Mouse (Mus musculus) brain, embryonic 14.5 days (tissue): ENCODE data around the gene Cenps. TPM values are rescaled to one million over a fixed set of nuclear protein-coding genes. Genes with fewer than 3 reads are reported as not detected.

Source experiments
- DNase-seq: peaks from one replicate; pipeline ENCODE4 v3.0.0-alpha.2; 2011; ENCODE audit warnings: low read depth
- CTCF ChIP-seq: fragments of 200-500 bp; IDR thresholded peaks from 2 replicates; pipeline ENCODE4 v1.5.1; 2012; ENCODE audit warnings: inconsistent platforms, mild to moderate bottlenecking, moderate library complexity, borderline replicate concordance; ENCODE audit not compliant: insufficient read depth, insufficient read length; ENCODE audit errors: extremely low read depth
- POLR2A ChIP-seq: fragments of 200-500 bp; IDR thresholded peaks from 2 replicates; pipeline ENCODE4 v1.6.1; 2012; ENCODE audit warnings: mild to moderate bottlenecking, inconsistent platforms, borderline replicate concordance; ENCODE audit not compliant: poor library complexity, insufficient read depth, insufficient read length, severe bottlenecking; ENCODE audit errors: extremely low read depth
- polyA plus RNA-seq: library from polyadenylated mRNA; depleted of rRNA; stranded (reverse); fragments of >200 nt; gene quantifications from 2 replicates; pipeline ENCODE4 v1.2.3, GENCODE M21; 2012

Gene Cenps
- polyA plus RNA-seq, 1 experiment, result 15.1 TPM

GRCm38 (mm10) chr4:149150721-149151120 is 13.3 kb upstream of the Cenps start:
- TF ChIP-seq CTCF, result no peak
- TF ChIP-seq POLR2A, result no peak
- DNase-seq, result no peak

- DNase-seq, result no peak
- TF ChIP-seq CTCF (no peak), POLR2A (no peak)
Observed at GRCm38 (mm10) chr4:149150256-149150655, 12.8 kb upstream of the Cenps start.

- DNase-seq, result no peak
- no peak for TF ChIP-seq POLR2A
- no peak for TF ChIP-seq CTCF
Observed at GRCm38 (mm10) chr4:149149611-149150010, 12.2 kb upstream of the Cenps start.

- TF ChIP-seq POLR2A (no peak), CTCF (no peak)
- no peak for DNase-seq
Observed at GRCm38 (mm10) chr4:149149196-149149595, 11.8 kb upstream of the Cenps start.

GRCm38 (mm10) chr4:149148084-149148483 is 10.7 kb upstream of the Cenps start:
- TF ChIP-seq POLR2A, result no peak
- no peak for TF ChIP-seq CTCF
- no peak for DNase-seq

- TF ChIP-seq CTCF (no peak), POLR2A (no peak)
Observed at GRCm38 (mm10) chr4:149147528-149147927, 10.1 kb upstream of the Cenps start.

GRCm38 (mm10) chr4:149145151-149145550 is 7.7 kb upstream of the Cenps start:
- TF ChIP-seq POLR2A (no peak), CTCF (no peak)
- DNase-seq, result no peak

More at GRCm38 (mm10) chr4:149147528-149147927, 10.1 kb upstream of the Cenps start:
- no peak for DNase-seq

GRCm38 (mm10) chr4:149144459-149144858 is 7.0 kb upstream of the Cenps start:
- DNase-seq, result peak; percentile 93
- TF ChIP-seq CTCF (peak; percentile 94), POLR2A (no peak)

GRCm38 (mm10) chr4:149143594-149143993 is 6.2 kb upstream of the Cenps start:
- no peak for DNase-seq
- TF ChIP-seq CTCF (no peak), POLR2A (no peak)

GRCm38 (mm10) chr4:149138515-149138914 is 1.1 kb upstream of the Cenps start:
- TF ChIP-seq CTCF (no peak), POLR2A (no peak)
- DNase-seq, result no peak

- no peak for TF ChIP-seq CTCF
- no peak for TF ChIP-seq POLR2A
- no peak for DNase-seq
Observed at GRCm38 (mm10) chr4:149136116-149136850, 1.1 kb downstream of the Cenps start.

- no peak for DNase-seq
- TF ChIP-seq POLR2A (no peak), CTCF (no peak)
Observed at GRCm38 (mm10) chr4:149133395-149133794, 4.0 kb downstream of the Cenps start.

GRCm38 (mm10) chr4:149131789-149132565 is 5.5 kb downstream of the Cenps start:
- DNase-seq, result no peak
- TF ChIP-seq POLR2A, result no peak
- TF ChIP-seq CTCF, result no peak
